Mouse (Mus musculus): Measurements from ENCODE around the gene Stmn1. TPM values are rescaled to one million over a fixed set of nuclear protein-coding genes. Genes with fewer than 3 reads are reported as not detected.
A peak's percentile ranks its signal among the peaks of the same experiment; 100 is the strongest.

Stmn1 gene
- total RNA-seq, 2 experiments from 2014 or later, result 1,050 to 1,137 TPM

DNA sequence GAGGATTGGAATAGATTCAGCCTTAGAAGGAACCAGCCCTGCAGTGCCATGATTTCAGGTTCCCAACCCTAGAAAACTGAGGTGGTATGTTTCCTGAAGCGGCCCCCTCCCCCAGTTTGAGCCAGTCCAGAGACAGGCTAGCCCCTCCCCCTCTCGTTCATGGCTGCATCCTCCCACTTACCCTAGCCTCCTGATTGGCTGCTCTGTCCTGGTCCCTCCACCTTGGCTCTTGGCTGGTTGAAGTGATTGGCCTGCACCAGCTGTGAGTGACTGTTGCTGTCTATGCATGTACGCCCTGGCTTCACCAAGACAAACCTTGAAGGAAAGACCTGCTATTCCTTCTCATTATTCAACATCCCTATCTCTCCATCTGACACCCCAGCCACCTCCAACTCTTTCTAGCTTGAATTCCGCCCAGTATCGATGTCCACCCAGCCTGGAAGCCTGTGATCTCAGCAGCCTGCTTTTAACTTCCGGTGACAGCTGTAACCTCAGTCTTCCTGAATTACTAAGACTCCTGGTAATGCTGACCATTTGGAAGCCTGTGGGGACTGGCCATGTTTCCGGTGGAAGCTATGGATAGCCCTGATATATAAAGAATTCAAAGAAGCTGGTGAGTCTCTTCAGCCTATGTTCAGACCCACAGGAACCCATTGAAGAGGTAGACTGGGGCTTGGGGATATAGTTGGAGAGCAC, 10.8 kb upstream of the Stmn1 start:
- no peak for DNase-seq (ENCODE audit: low spot score in 2 of 2)

- DNase-seq (ENCODE audit: low spot score in 2 of 2), result no peak
Measured at GRCm38 (mm10) chr4:134458856-134459255, 9.3 kb upstream of the Stmn1 start.

GRCm38 (mm10) chr4:134460277-134460676, 7.8 kb upstream of the Stmn1 start:
- no peak for DNase-seq (ENCODE audit: low spot score in 2 of 2)

DNA sequence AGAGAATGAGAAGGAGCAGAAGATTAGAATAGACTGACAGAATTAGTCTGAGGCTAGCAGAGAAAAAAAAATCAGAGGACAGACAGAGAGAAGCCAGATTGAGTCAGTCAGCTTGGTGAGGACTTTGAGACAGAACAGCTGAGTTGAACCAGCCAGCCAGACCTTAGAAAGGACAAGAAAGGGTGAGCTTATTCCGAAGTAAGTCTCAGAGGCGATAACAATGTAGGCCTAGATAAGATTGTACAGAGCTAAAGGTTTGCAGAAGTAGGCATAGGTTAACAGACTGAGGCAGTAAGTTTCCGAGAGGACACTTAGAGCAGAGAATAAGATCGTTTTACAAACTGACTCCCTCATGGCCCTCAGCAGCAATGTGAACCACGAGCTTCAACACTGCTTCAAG, 6.9 kb upstream of the Stmn1 start:
- DNase-seq (ENCODE audit: low spot score in 2 of 2), result no peak

- DNase-seq (ENCODE audit: low spot score in 2 of 2), result no peak
Measured at GRCm38 (mm10) chr4:134465789-134466188, 2.3 kb upstream of the Stmn1 start.

GRCm38 (mm10) chr4:134466381-134467262, 1.5 kb upstream of the Stmn1 start:
- DNase-seq (ENCODE audit: low spot score in 2 of 2), result no peak

DNA sequence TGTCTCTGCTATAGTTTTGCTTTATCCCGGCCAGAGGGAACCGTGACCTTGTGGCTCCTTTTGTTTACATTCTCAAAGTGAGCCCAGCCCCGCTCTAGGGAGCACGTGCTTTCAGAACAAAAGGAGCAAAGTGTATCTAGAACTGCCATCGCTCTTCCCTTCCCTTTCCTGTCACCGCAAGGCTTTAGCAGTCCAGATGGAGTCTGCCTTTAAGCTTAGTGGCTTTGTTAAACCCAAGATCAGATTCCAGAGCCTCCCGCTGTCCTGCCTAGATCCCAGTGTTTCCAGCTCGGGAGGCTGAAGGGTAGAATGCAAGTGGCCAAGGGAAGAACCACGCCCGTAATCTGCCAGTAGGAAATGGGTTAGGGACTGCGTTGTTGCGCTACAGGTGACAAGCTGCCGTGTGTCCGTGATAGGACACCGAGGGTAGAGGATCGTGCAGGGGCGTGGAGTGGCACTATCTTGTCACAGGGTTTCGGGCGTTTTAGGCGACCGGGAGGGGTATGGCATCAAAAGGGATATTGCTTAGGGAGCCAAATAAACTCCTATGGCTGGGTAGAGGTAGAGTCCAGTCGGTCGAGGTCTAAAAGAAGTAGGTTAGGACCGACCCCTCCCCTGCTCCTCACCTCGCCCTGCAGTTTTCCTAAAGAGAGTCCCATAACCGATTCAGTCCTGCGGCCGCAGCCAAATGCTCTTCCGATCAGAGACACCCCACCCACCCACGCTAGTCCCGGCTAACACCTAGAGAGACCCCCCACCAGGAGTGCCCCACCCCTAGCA, 495 bp upstream of the Stmn1 start:
- DNase-seq (ENCODE audit: low spot score in 2 of 2), result no peak

DNA sequence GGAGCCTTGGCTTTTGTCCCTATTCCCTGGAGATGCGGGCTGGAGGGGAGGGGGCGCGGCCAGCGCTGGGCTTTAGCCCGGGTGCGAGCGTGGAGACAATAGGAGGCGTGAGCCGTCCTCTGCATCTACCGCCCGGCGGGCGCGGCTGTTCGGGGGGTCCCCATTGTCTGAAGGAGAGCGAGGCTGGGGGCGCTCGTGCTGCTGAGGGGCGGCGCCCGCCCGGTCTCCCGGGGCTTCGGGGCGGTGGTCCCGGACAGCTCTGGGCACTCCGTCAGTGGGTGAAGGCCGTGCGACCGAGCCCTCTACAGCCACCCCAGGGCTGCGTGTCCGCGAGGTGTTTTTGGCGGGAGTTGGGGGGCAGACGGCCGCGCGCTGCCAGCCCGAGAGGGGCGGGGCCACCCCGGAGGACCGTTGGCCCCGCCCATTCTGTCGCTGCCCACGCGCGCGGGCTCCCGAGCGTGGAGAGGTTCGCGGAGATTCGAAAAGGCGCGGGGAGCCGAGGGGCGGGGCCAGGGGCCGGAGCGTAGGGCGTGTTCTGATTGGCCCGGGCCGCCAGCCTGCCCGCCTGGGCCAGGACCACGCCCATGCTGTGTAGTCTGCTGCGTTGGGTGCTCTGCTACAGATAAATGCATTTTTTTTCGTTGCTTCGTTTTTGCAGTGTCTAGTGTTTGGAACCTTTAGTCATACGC, 602 bp downstream of the Stmn1 start:
- peak; percentile 94 to 97 for DNase-seq (ENCODE audit: low spot score in 2 of 2)

- no peak for DNase-seq (ENCODE audit: low spot score in 2 of 2)
Measured at GRCm38 (mm10) chr4:134469341-134469796, 1.2 kb downstream of the Stmn1 start.

DNA sequence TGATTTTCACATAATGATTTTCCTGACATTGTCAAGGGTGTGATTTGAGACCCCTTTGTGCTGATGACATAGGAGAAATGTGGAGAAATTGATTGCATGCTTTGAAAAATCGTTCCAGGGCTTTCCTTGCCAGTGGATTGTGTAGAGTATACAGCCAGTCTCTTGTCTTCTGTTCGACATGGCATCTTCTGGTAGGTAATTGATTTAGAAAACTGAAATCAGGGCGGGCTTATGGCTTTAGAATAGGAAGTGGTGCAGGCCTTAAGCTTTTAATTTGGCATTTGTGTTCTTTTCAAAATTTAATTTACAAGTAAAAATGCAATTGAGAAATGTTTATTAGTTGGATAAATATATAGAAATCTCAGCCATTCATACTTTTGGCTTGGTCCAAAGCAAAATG, 1.9 kb downstream of the Stmn1 start:
- DNase-seq (ENCODE audit: low spot score in 2 of 2), result no peak

DNA sequence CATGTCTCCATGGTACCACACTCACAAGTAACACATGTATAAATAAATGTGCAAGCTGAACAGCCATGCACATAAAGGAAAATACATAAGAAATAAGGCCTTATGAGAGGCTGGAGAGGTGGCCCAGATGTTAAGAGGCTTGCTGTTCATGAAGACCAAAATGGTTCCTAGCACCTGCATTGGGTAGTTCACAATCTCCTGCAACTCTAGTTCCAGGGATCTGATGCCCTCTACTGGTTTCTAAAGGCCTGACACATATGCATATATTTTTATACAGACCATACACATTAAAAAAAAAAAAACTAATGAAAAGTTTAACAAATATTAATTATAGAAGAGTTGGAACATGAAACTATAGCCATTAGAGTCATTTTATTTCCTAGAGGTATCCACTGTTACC, 3.3 kb downstream of the Stmn1 start:
- DNase-seq (ENCODE audit: low spot score in 2 of 2), result no peak

DNA sequence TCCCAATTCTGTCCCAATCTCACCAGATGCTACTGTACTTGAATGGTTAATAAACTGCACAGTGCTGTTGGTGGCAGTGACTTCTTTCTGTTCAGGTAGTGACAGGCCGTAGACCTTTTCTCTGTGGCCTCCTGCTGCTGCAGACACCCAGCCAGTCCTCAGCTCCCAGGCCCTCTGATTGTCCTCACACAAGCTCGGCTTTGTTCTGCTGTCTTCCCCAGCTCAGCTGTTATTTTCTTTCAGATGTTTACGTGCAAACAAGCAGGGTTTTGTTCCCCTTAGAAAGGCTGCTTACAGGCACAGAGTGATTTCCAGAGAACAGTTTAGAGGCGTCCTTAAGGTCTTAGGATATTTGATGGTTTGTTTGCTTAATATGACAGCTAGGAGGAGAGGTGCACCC, 5.6 kb downstream of the Stmn1 start:
- no peak for DNase-seq (ENCODE audit: low spot score in 2 of 2)

- DNase-seq (ENCODE audit: low spot score in 2 of 2), result no peak
Measured at GRCm38 (mm10) chr4:134474240-134474639, 6.1 kb downstream of the Stmn1 start.

DNA sequence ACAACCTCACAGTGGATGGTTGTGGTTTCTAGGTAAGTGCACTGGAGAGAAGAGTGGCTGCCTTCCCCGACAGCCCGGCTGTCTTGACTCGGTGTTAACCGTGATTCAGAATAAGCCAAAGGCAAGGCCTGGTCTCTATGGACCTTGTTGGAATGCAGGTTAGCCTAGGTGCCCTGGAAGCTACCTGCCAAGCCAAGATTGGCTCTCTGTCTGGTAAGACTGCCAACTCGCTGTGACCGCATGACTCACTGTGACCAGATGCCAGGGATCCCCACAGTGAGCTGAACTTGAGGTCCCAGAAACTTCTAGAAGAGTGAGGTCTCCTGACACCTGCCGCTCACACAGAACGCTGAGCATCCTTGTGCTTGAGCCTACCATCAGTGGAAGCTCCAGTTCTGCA, 8.8 kb downstream of the Stmn1 start:
- DNase-seq (ENCODE audit: low spot score in 2 of 2), result no peak

GRCm38 (mm10) chr4:134478031-134478430, 9.9 kb downstream of the Stmn1 start:
- DNase-seq (ENCODE audit: low spot score in 2 of 2), result peak; percentile 97 to 98

- no peak for DNase-seq (ENCODE audit: low spot score in 2 of 2)
Measured at GRCm38 (mm10) chr4:134479839-134480238, 11.7 kb downstream of the Stmn1 start.

DNA sequence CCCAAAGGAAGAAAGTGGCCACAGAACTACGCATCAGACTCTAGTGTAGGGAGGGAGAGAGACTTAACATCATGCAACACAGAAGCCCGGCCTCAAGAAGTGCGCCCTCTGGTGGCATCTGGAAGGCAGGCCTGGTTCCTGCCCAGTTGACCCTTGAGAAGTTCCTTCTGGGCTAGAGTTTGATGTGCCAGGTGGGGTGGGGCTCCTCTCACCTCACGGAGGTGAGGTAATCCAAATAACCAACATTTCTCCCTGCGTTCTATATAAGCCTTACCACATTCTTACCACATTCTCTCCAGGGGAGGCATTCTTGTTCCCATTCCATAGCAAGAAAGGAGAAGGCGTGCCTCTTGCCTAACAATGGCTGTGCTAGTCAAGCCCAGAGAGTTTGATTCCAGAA, 12.7 kb downstream of the Stmn1 start:
- DNase-seq (ENCODE audit: low spot score in 2 of 2), result peak; percentile 80 to 82

DNA sequence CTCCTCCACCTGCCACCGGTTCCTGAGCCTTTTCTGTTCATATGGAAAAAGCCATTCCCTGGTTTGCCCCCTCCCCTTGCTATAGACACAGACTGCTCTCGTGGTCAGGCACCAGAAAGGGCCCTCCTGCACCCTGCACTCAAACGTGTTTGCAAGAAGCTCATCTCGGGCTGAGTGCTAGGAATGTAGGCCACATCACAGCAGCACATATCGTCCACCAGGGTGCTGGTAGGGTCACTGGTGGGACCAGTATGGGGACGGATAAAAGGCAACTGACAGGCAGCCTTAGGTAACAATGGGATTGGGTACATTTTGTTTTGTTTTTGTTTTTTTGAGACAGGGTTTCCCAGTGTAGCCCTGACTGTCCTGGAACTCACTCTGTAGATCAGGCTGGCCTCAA, 13.2 kb downstream of the Stmn1 start:
- DNase-seq (ENCODE audit: low spot score in 2 of 2), result no peak

DNA sequence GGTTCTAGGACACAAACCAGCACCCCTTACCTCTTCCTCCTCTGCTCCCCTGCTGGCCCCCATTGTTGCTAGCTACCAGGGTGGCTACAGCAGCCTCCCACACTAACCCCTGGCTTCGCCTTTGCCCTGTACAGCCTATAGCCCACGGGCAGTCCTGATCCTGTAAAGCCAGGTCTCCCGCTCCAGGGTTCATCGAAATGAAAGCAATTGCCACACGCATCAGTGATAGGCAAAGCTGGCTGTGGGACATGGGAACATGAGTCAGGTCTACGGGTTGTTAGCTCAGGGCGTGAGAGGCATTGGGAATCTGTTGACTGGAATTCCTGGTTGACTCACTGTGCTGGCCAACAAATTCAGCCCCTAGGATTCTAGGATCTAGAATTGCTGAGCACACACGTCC, 14.3 kb downstream of the Stmn1 start:
- no peak for DNase-seq (ENCODE audit: low spot score in 2 of 2)

DNA sequence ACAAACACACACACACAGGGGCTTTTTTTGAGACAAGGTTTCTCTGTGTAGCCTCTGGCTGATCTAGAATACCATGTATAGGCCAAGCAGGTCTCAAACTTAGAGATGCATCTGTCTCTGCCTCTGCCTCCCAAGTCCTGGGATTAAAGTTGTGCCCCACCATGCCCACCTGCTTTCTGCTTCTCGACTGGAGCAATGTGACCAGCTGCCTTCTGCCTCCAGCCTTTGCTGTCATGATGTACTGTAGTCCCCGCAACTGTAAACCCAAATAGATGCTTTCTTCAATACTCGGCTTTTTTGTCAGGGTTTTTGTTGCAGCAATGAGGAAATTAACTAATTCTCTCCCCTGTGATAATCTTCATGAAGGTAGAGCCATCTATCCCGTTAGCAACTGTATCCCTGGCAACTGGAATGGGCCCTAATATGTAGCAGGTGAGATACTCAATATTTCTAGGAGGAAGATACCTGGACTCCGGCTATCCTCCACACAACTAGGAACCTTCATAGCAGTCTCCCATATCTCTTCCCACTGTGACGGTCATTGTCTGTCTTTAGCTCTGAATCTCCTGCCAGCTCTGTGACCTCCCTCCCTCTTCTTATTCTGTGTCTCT, 15.1 kb downstream of the Stmn1 start:
- DNase-seq (ENCODE audit: low spot score in 2 of 2), result no peak

DNA sequence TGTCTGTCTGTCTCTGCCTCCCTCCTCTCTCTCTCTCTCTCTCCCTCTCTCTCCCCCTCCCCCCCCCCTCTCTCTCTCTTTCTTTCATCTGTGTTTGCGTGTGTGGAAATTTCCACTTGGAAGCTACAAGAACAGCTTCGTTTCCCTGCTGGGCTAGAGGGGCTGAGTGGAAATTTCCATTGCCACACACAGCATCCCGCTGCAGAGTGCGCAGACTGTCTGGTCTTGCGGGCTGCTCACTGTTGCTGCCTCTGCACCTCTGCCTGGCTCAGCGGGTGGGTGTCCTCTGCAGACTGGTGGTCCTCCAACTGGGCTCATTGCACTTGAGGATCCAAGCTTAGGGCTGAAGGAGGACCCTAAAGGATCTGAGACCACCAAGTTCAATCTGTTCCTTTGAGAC, 15.6 kb downstream of the Stmn1 start:
- no peak for DNase-seq (ENCODE audit: low spot score in 2 of 2)

Measured in layer of hippocampus, postnatal 10 days (tissue).